In genomic region chr16:8663022-8663421, GRCm38 (mm10) we compare ENCODE assay signal across 20 mouse cellular contexts. TPM values are rescaled to one million over a fixed set of nuclear protein-coding genes. Genes with fewer than 3 reads are reported as not detected.
DNase-seq lines count a peak whose midpoint lies in the region; ATAC-seq and TF ChIP-seq lines count a peak whose summit lies in the region.
"Had no signal": no experiment of that assay in that cellular context is flagged by ENCODE, and none has a peak within 500 bp of the region (broad histone marks: within the 10 kb centered on the region; RNA-seq: fewer than 3 reads in every experiment).

No protein-coding gene starts in this region.

- no peak overlapping the region for H3K9ac ChIP-seq in heart, postnatal 0 days (replicated peaks; ENCODE audit: low read depth, low read length)
- no peak overlapping the region for H3K9ac ChIP-seq in intestine, postnatal 0 days (ENCODE audit: low read depth, low read length)
- H3K9ac ChIP-seq in forebrain, embryonic 12.5 days: no peak overlapping the region

- no peaks in the 10 kb centered on the region for H3K27me3 ChIP-seq in heart, postnatal 0 days (ENCODE audit: control insufficient read depth, insufficient read depth, low read length)
- H3K27me3 ChIP-seq in testis, adult 2 months (ENCODE audit: control insufficient read depth, insufficient read depth, low read length): no peaks in the 10 kb centered on the region
- H3K27me3 ChIP-seq in intestine, postnatal 0 days (replicated peaks; ENCODE audit: control insufficient read depth, insufficient read depth, low read length): no peaks in the 10 kb centered on the region
- no peaks in the 10 kb centered on the region for H3K27me3 ChIP-seq in forebrain, embryonic 12.5 days
- H3K27me3 ChIP-seq: Patski had no signal

- TF ChIP-seq EP300 in heart, postnatal 0 days (IDR thresholded peaks at IDR 0.05; ENCODE audit: low read depth): no peak

- WGBS in heart, postnatal 0 days: 71% methylated on average over 2 of the region's 2 CpGs
- WGBS in intestine, postnatal 0 days: 70% methylated on average over 2 of the region's 2 CpGs
- WGBS in forebrain, embryonic 12.5 days: no CpG with 5 or more reads among the region's 2 CpGs

- ATAC-seq in heart, postnatal 0 days (ENCODE audit: insufficient read depth, low read depth): no peak
- ATAC-seq in intestine, postnatal 0 days: no peak
- ATAC-seq in forebrain, embryonic 12.5 days (ENCODE audit: low FRiP score): no peak
- ATAC-seq: forebrain, embryonic 14.5 days; intestine, embryonic 16.5 days; Patski had no signal

- intact Hi-C loops in heart, postnatal 25 days (cut with DNase I): no loop called here

- H3K4me3 ChIP-seq in heart, postnatal 0 days (ENCODE audit: low read depth, low read length): no peak overlapping the region
- H3K4me3 ChIP-seq in testis, adult 2 months (ENCODE audit: control insufficient read depth, low read depth, low read length): peak overlapping the region; percentile 30
- H3K4me3 ChIP-seq in intestine, postnatal 0 days (ENCODE audit: low read depth, low read length): no peak overlapping the region
- H3K4me3 ChIP-seq in forebrain, embryonic 12.5 days (replicated peaks): no peak overlapping the region
- H3K4me3 ChIP-seq: midbrain, embryonic 10.5 days had no signal

- no peak overlapping the region for H3K4me2 ChIP-seq in heart, postnatal 0 days (ENCODE audit: low read depth, low read length)
- H3K4me2 ChIP-seq in intestine, postnatal 0 days (replicated peaks; ENCODE audit: low read depth): no peak overlapping the region
- H3K4me2 ChIP-seq in forebrain, embryonic 12.5 days: no peak overlapping the region

- no peak for DNase-seq in heart, postnatal 0 days (ENCODE audit: low spot score)
- DNase-seq in heart, postnatal 25 days (ENCODE audit: low spot score): no peak
- peak; percentile 49 for DNase-seq in kidney, postnatal 10 days
- DNase-seq in kidney, adult 11 months: no peak
- DNase-seq in testis, postnatal 14 days (ENCODE audit: low spot score): no peak
- DNase-seq: adrenal gland, postnatal 36 days; B cell, adult 2 months; thymus, postnatal 36 days had no signal

- no peaks in the 10 kb centered on the region for H3K9me3 ChIP-seq in heart, postnatal 0 days (replicated peaks; ENCODE audit: control insufficient read depth, low read length)
- H3K9me3 ChIP-seq in intestine, postnatal 0 days (ENCODE audit: control insufficient read depth): no peaks in the 10 kb centered on the region
- no peaks in the 10 kb centered on the region for H3K9me3 ChIP-seq in forebrain, embryonic 12.5 days
- H3K9me3 ChIP-seq: midbrain, embryonic 10.5 days had no signal

- TF ChIP-seq POLR2A in testis, adult 2 months (IDR thresholded peaks at IDR 0.05; ENCODE audit: control insufficient read depth, low read depth, low read length): no peak

- no peak for TF ChIP-seq CTCF in heart, postnatal 0 days (IDR thresholded peaks at IDR 0.05; ENCODE audit: low read depth)
- no peak for TF ChIP-seq CTCF in testis, adult 2 months (IDR thresholded peaks at IDR 0.05; ENCODE audit: control insufficient read depth, insufficient read depth, insufficient replicate concordance, low read depth, low read length)
- TF ChIP-seq CTCF in intestine, postnatal 0 days (IDR thresholded peaks at IDR 0.05; ENCODE audit: low read depth): no peak

- peaks cover 23% of the 10 kb centered on the region for H3K4me1 ChIP-seq in heart, postnatal 0 days (ENCODE audit: control insufficient read depth, insufficient read depth)
- H3K4me1 ChIP-seq in testis, adult 2 months (ENCODE audit: control insufficient read depth, insufficient read depth, low read length): peaks cover 10% of the 10 kb centered on the region
- H3K4me1 ChIP-seq in intestine, postnatal 0 days (replicated peaks; ENCODE audit: control insufficient read depth, insufficient read depth, low read length): peaks cover 7% of the 10 kb centered on the region; the same call in 1 of the 2 replicates
- peaks cover 32% of the 10 kb centered on the region for H3K4me1 ChIP-seq in forebrain, embryonic 12.5 days

- peaks cover 34% of the 10 kb centered on the region for H3K36me3 ChIP-seq in heart, postnatal 0 days (replicated peaks; ENCODE audit: control insufficient read depth, insufficient read depth, low read length)
- no peaks in the 10 kb centered on the region for H3K36me3 ChIP-seq in testis, adult 2 months (ENCODE audit: control insufficient read depth, insufficient read depth, low read length)
- H3K36me3 ChIP-seq in intestine, postnatal 0 days (ENCODE audit: control insufficient read depth, insufficient read depth): peaks cover 41% of the 10 kb centered on the region
- peaks cover 53% of the 10 kb centered on the region for H3K36me3 ChIP-seq in forebrain, embryonic 12.5 days (replicated peaks)

- H3K27ac ChIP-seq in heart, postnatal 0 days (ENCODE audit: low read depth): peak overlapping the region; percentile 60
- no peak overlapping the region for H3K27ac ChIP-seq in testis, adult 2 months (ENCODE audit: control insufficient read depth, insufficient read depth, low read depth, low read length)
- H3K27ac ChIP-seq in intestine, postnatal 0 days (ENCODE audit: low read depth, low read length): no peak overlapping the region
- H3K27ac ChIP-seq in forebrain, embryonic 12.5 days: no peak overlapping the region
- H3K27ac ChIP-seq: midbrain, embryonic 10.5 days; stomach, postnatal 0 days had no signal

RNA-seq across cellular contexts. Expression of gene Carhsp1, which starts 8.9 kb away (rescaled TPM):
- total RNA-seq in heart, postnatal 0 days (2014; rRNA removed; ENCODE audit: low replicate concordance): 71.6 and 76.6 TPM in 2 replicates
- polyA plus RNA-seq in heart, postnatal 0 days (2015; fragmentation: Nextera tagmentation; extraction: Ambion mirVana): 42.7 TPM in 2 replicates
- 10 to 100 TPM; 17.6 to 20.9 TPM for total RNA-seq in heart, postnatal 25 days (2021)
- polyA plus RNA-seq in testis, adult 2 months (2012; rRNA removed): 80.6 and 91.0 TPM in 2 replicates
- polyA plus RNA-seq in intestine, postnatal 0 days (2015; fragmentation: Nextera tagmentation; extraction: Ambion mirVana): 40.1 and 43.9 TPM in 2 replicates
- polyA plus RNA-seq in forebrain, embryonic 12.5 days (2016; fragmentation: Nextera tagmentation; extraction: Ambion mirVana): 191 and 210 TPM in 2 replicates

RNA-seq across cellular contexts. Expression of gene Gm5767, which starts 17.5 kb away (rescaled TPM):
- not detected in 2 replicates for total RNA-seq in heart, postnatal 0 days (2014; rRNA removed; ENCODE audit: low replicate concordance)
- polyA plus RNA-seq in heart, postnatal 0 days (2015; fragmentation: Nextera tagmentation; extraction: Ambion mirVana): not detected in 2 replicates
- total RNA-seq in heart, postnatal 25 days (2021): not detected
- 526 and 543 TPM in 2 replicates for polyA plus RNA-seq in testis, adult 2 months (2012; rRNA removed)
- polyA plus RNA-seq in intestine, postnatal 0 days (2015; fragmentation: Nextera tagmentation; extraction: Ambion mirVana): 0.22 TPM in 1 of 2 replicates, not detected in the other
- polyA plus RNA-seq in forebrain, embryonic 12.5 days (2016; fragmentation: Nextera tagmentation; extraction: Ambion mirVana): not detected in 2 replicates
- total RNA-seq: adrenal gland, postnatal 36 days; layer of hippocampus, postnatal 25 days; left cerebral cortex, postnatal 4 days had no signal
- polyA plus RNA-seq: forebrain, embryonic 14.5 days; heart, embryonic 16.5 days; intestine, embryonic 16.5 days; liver, embryonic 16.5 days; midbrain, embryonic 10.5 days; Patski; stomach, postnatal 0 days had no signal

RNA-seq across cellular contexts. Expression of gene Tmem186, which starts 25.5 kb away (rescaled TPM):
- total RNA-seq in heart, postnatal 0 days (2014; rRNA removed; ENCODE audit: low replicate concordance): 14.3 and 21.8 TPM in 2 replicates
- polyA plus RNA-seq in heart, postnatal 0 days (2015; fragmentation: Nextera tagmentation; extraction: Ambion mirVana): 13.8 and 14.8 TPM in 2 replicates
- total RNA-seq in heart, postnatal 25 days (2021): 10 to 100 TPM; 17.0 to 18.0 TPM
- 11.0 and 11.1 TPM in 2 replicates for polyA plus RNA-seq in testis, adult 2 months (2012; rRNA removed)
- 9.1 and 9.8 TPM in 2 replicates for polyA plus RNA-seq in intestine, postnatal 0 days (2015; fragmentation: Nextera tagmentation; extraction: Ambion mirVana)
- polyA plus RNA-seq in forebrain, embryonic 12.5 days (2016; fragmentation: Nextera tagmentation; extraction: Ambion mirVana): 24.3 and 25.4 TPM in 2 replicates

RNA-seq across cellular contexts. Expression of gene Pmm2, which starts 25.5 kb away (rescaled TPM):
- total RNA-seq in heart, postnatal 0 days (2014; rRNA removed; ENCODE audit: low replicate concordance): 26.2 and 26.8 TPM in 2 replicates
- 34.4 and 36.6 TPM in 2 replicates for polyA plus RNA-seq in heart, postnatal 0 days (2015; fragmentation: Nextera tagmentation; extraction: Ambion mirVana)
- 10 to 100 TPM; 29.8 to 30.8 TPM for total RNA-seq in heart, postnatal 25 days (2021)
- polyA plus RNA-seq in testis, adult 2 months (2012; rRNA removed): 58.5 and 60.2 TPM in 2 replicates
- polyA plus RNA-seq in intestine, postnatal 0 days (2015; fragmentation: Nextera tagmentation; extraction: Ambion mirVana): 116 and 120 TPM in 2 replicates
- 46.7 and 54.1 TPM in 2 replicates for polyA plus RNA-seq in forebrain, embryonic 12.5 days (2016; fragmentation: Nextera tagmentation; extraction: Ambion mirVana)

Comparison
In these comparisons a context has a peak if more than half of its experiments do, and no peak if none do; other contexts are left out.
1. RNA of gene Gm5767, which starts 17.5 kb away (polyA plus RNA-seq): 526 to 543 TPM in testis, adult 2 months; 0.22 TPM in intestine, postnatal 0 days, not detected in forebrain, embryonic 12.5 days and not detected in heart, postnatal 0 days; every median in the first group is over 100 times any median in the second.